Mouse (Mus musculus): ENCODE measurements around the gene Lgals2. TPM values are rescaled to one million over a fixed set of nuclear protein-coding genes. Genes with fewer than 3 reads are reported as not detected.

Gene Lgals2
- polyA plus RNA-seq (2015; fragmentation: Nextera tagmentation; extraction: Ambion mirVana): 7.7 and 9.5 TPM in 2 replicates

GRCm38 (mm10) chr15:78855303-78855965 is at the start of gene Lgals2:
TSS of gene Lgals2 (minus strand) at chr15:78855529.
- Histone ChIP-seq H3K27me3 (peaks cover 12% of the 10 kb centered on the region), H3K4me1 (replicated peaks) (peaks cover 34% of the 10 kb centered on the region), H3K9ac (no peak within 1 kb of the TSS), H3K36me3 (replicated peaks) (no peaks in the 10 kb centered on the region), H3K4me3 (replicated peaks) (no peak within 1 kb of the TSS), H3K27ac (replicated peaks) (no peak within 1 kb of the TSS), H3K4me2 (no peak within 1 kb of the TSS), H3K9me3 (replicated peaks) (no peaks in the 10 kb centered on the region)
- WGBS (ENCODE audit: insufficient replicate concordance): 27% methylated on average over 8 of the region's 8 CpGs
- ATAC-seq (ENCODE audit: insufficient read depth): no peak

GRCm38 (mm10) chr15:78903243-78903642 is 47.9 kb upstream of the Lgals2 start:
- H3K4me3 ChIP-seq (replicated peaks): no peak overlapping the region
- H3K4me1 ChIP-seq (replicated peaks): peaks cover 47% of the 10 kb centered on the region
- H3K9me3 ChIP-seq (replicated peaks): no peaks in the 10 kb centered on the region
- H3K27me3 ChIP-seq: no peaks in the 10 kb centered on the region
- no peak for ATAC-seq (ENCODE audit: insufficient read depth)
- peaks cover 61% of the 10 kb centered on the region for H3K36me3 ChIP-seq (replicated peaks)
- 7% methylated on average over 2 of the region's 2 CpGs for WGBS (ENCODE audit: insufficient replicate concordance)
- peak overlapping the region; percentile 47 for H3K4me2 ChIP-seq
- no peak overlapping the region for H3K9ac ChIP-seq
- no peak overlapping the region for H3K27ac ChIP-seq (replicated peaks)

GRCm38 (mm10) chr15:78901422-78901789 is 46.1 kb upstream of the Lgals2 start:
- peak overlapping the region; percentile 69; the same call in 1 of the 2 replicates for H3K27ac ChIP-seq (replicated peaks)
- H3K27me3 ChIP-seq: no peaks in the 10 kb centered on the region
- 65% methylated on average over 8 of the region's 8 CpGs for WGBS (ENCODE audit: insufficient replicate concordance)
- no peak overlapping the region for H3K9ac ChIP-seq
- peak overlapping the region; percentile 70 for H3K4me3 ChIP-seq (replicated peaks)
- ATAC-seq (ENCODE audit: insufficient read depth): no peak
- H3K9me3 ChIP-seq (replicated peaks): no peaks in the 10 kb centered on the region
- H3K36me3 ChIP-seq (replicated peaks): peaks cover 43% of the 10 kb centered on the region
- peak overlapping the region; percentile 89 for H3K4me2 ChIP-seq
- H3K4me1 ChIP-seq (replicated peaks): peaks cover 65% of the 10 kb centered on the region

GRCm38 (mm10) chr15:78900585-78901421 is 45.5 kb upstream of the Lgals2 start:
- 15% methylated on average over 18 of the region's 18 CpGs for WGBS (ENCODE audit: insufficient replicate concordance)
- H3K27ac ChIP-seq (replicated peaks): peak overlapping the region; percentile 69
- ATAC-seq (ENCODE audit: insufficient read depth): no peak

GRCm38 (mm10) chr15:78899740-78900584 is 44.6 kb upstream of the Lgals2 start, which contains the start of gene Sh3bp1:
TSS of gene Sh3bp1 (plus strand) at chr15:78899768.
- Histone ChIP-seq H3K36me3 (replicated peaks) (peaks cover 29% of the 10 kb centered on the region), H3K9ac (peak within 1 kb of the TSS; percentile 60), H3K4me3 (replicated peaks) (peak within 1 kb of the TSS; percentile 70), H3K9me3 (replicated peaks) (no peaks in the 10 kb centered on the region), H3K4me2 (peak within 1 kb of the TSS; percentile 89), H3K27me3 (no peaks in the 10 kb centered on the region), H3K4me1 (replicated peaks) (peaks cover 80% of the 10 kb centered on the region), H3K27ac (replicated peaks) (peak within 1 kb of the TSS; percentile 78)
- peak; percentile 55 for ATAC-seq (ENCODE audit: insufficient read depth)
- WGBS (ENCODE audit: insufficient replicate concordance): under 1% methylated on average over 47 of the region's 47 CpGs

More at GRCm38 (mm10) chr15:78900585-78901421, 45.5 kb upstream of the Lgals2 start:
- Histone ChIP-seq H3K27me3 (no peaks in the 10 kb centered on the region), H3K4me2 (peak overlapping the region; percentile 89), H3K9me3 (replicated peaks) (no peaks in the 10 kb centered on the region), H3K9ac (peak overlapping the region; percentile 60), H3K36me3 (replicated peaks) (peaks cover 37% of the 10 kb centered on the region), H3K4me1 (replicated peaks) (peaks cover 71% of the 10 kb centered on the region), H3K4me3 (replicated peaks) (peak overlapping the region; percentile 70)

- Histone ChIP-seq H3K27ac (replicated peaks) (peak within 1 kb of the TSS; percentile 78), H3K27me3 (no peaks in the 10 kb centered on the region), H3K4me3 (replicated peaks) (peak within 1 kb of the TSS; percentile 70), H3K9me3 (replicated peaks) (no peaks in the 10 kb centered on the region), H3K4me1 (replicated peaks) (peaks cover 86% of the 10 kb centered on the region), H3K9ac (peak within 1 kb of the TSS; percentile 60), H3K4me2 (peak within 1 kb of the TSS; percentile 89), H3K36me3 (replicated peaks) (peaks cover 23% of the 10 kb centered on the region)
- WGBS (ENCODE audit: insufficient replicate concordance): 3% methylated on average over 20 of the region's 20 CpGs
- no peak for ATAC-seq (ENCODE audit: insufficient read depth)
These were observed 44.0 kb upstream of the Lgals2 start, which contains the start of gene Gm49510 for GRCm38 (mm10) chr15:78899409-78899739. TSS of gene Gm49510 (plus strand) at chr15:78899667.

- Histone ChIP-seq H3K4me3 (replicated peaks) (peak overlapping the region; percentile 70), H3K4me2 (peak overlapping the region; percentile 89), H3K36me3 (replicated peaks) (peaks cover 16% of the 10 kb centered on the region; the same call in 1 of the 2 replicates), H3K27me3 (no peaks in the 10 kb centered on the region), H3K9me3 (replicated peaks) (no peaks in the 10 kb centered on the region), H3K9ac (peak overlapping the region; percentile 60), H3K4me1 (replicated peaks) (peaks cover 92% of the 10 kb centered on the region), H3K27ac (replicated peaks) (peak overlapping the region; percentile 78)
- no peak for ATAC-seq (ENCODE audit: insufficient read depth)
- 19% methylated on average over 6 of the region's 6 CpGs for WGBS (ENCODE audit: insufficient replicate concordance)
These were observed 43.2 kb upstream of the Lgals2 start for GRCm38 (mm10) chr15:78898507-78899001.

- Histone ChIP-seq H3K4me3 (replicated peaks) (no peak overlapping the region), H3K4me2 (peak overlapping the region; percentile 89)
- 32% methylated on average over 4 of the region's 4 CpGs for WGBS (ENCODE audit: insufficient replicate concordance)
These were observed 42.2 kb upstream of the Lgals2 start for GRCm38 (mm10) chr15:78897488-78897887.

GRCm38 (mm10) chr15:78896149-78896548 is 40.8 kb upstream of the Lgals2 start:
- peak overlapping the region; percentile 89 for H3K4me2 ChIP-seq
- no peak for ATAC-seq (ENCODE audit: insufficient read depth)
- no peak overlapping the region for H3K4me3 ChIP-seq (replicated peaks)

More at GRCm38 (mm10) chr15:78897488-78897887, 42.2 kb upstream of the Lgals2 start:
- Histone ChIP-seq H3K4me1 (replicated peaks) (peaks cover 93% of the 10 kb centered on the region), H3K27ac (replicated peaks) (peak overlapping the region; percentile 78), H3K9ac (no peak overlapping the region), H3K36me3 (replicated peaks) (peaks cover 16% of the 10 kb centered on the region), H3K9me3 (replicated peaks) (no peaks in the 10 kb centered on the region), H3K27me3 (no peaks in the 10 kb centered on the region)
- 0 out of 2 replicates have a peak, but pooled peaks have one; percentile 19 for ATAC-seq (ENCODE audit: insufficient read depth)

GRCm38 (mm10) chr15:78895741-78896140 is 40.4 kb upstream of the Lgals2 start:
- H3K36me3 ChIP-seq (replicated peaks): peaks cover 29% of the 10 kb centered on the region
- no peak overlapping the region for H3K4me3 ChIP-seq (replicated peaks)
- H3K4me1 ChIP-seq (replicated peaks): peaks cover 93% of the 10 kb centered on the region
- no peaks in the 10 kb centered on the region for H3K27me3 ChIP-seq
- 36% methylated on average over 2 of the region's 2 CpGs for WGBS (ENCODE audit: insufficient replicate concordance)
- H3K27ac ChIP-seq (replicated peaks): peak overlapping the region; percentile 78
- peak overlapping the region; percentile 32 for H3K9ac ChIP-seq
- H3K9me3 ChIP-seq (replicated peaks): no peaks in the 10 kb centered on the region
- peak overlapping the region; percentile 89 for H3K4me2 ChIP-seq
- ATAC-seq (ENCODE audit: insufficient read depth): no peak

More at GRCm38 (mm10) chr15:78896149-78896548, 40.8 kb upstream of the Lgals2 start:
- H3K9me3 ChIP-seq (replicated peaks): no peaks in the 10 kb centered on the region
- H3K9ac ChIP-seq: peak overlapping the region; percentile 32
- H3K27ac ChIP-seq (replicated peaks): peak overlapping the region; percentile 78
- 50% methylated on average over 3 of the region's 3 CpGs for WGBS (ENCODE audit: insufficient replicate concordance)
- H3K36me3 ChIP-seq (replicated peaks): peaks cover 25% of the 10 kb centered on the region
- no peaks in the 10 kb centered on the region for H3K27me3 ChIP-seq
- H3K4me1 ChIP-seq (replicated peaks): peaks cover 95% of the 10 kb centered on the region

All from liver, embryonic 15.5 days (tissue).